Mouse (Mus musculus): ENCODE measurements around the gene Tet3. TPM values are rescaled to one million over a fixed set of nuclear protein-coding genes. Genes with fewer than 3 reads are reported as not detected.

Gene Tet3
- polyA plus RNA-seq (2015; fragmentation: Nextera tagmentation; extraction: Ambion mirVana): 51.6 and 63.1 TPM in 2 replicates

DNA sequence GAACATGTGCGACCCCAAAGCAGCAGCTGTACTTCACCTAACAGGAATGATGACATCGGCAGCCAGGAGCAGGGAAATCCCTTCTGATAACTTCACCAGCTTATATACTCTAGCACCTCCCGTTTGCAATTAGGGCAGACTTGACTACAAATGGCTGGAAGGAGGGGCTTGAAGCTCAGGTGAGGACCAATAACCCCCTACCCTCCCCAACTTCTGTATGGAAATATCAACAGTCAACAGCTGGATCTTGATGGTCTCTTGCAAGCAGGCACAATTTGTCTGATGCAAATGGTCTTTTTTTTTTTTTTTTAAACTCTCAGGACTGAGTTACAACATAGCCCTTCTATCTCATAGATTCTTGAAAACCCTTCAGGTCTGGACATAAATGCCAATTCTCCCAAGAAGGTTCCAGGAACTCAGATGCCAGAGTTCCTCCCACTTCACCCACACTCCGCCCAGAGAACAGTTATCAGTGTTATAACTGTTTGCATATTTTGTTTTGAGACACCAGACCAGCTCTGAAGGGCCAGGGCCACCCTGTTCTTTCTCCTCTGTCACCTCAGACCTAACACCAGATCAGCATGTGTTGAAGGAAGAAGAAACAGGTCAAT is at the start of gene Tet3:
TSS of gene Tet3 (minus strand) at position 51 of the 611 bp plus-strand sequence.
- Histone ChIP-seq H3K36me3 (no peaks in the 10 kb centered on the region), H3K4me3 (no peak within 1 kb of the TSS), H3K4me2 (replicated peaks) (no peak within 1 kb of the TSS), H3K4me1 (peaks cover 30% of the 10 kb centered on the region), H3K9me3 (no peaks in the 10 kb centered on the region), H3K27ac (no peak within 1 kb of the TSS), H3K9ac (no peak within 1 kb of the TSS), H3K27me3 (no peaks in the 10 kb centered on the region)
- WGBS: 64% methylated on average over 4 of the region's 4 CpGs
- no peak for ATAC-seq (ENCODE audit: low FRiP score, low read depth)

DNA sequence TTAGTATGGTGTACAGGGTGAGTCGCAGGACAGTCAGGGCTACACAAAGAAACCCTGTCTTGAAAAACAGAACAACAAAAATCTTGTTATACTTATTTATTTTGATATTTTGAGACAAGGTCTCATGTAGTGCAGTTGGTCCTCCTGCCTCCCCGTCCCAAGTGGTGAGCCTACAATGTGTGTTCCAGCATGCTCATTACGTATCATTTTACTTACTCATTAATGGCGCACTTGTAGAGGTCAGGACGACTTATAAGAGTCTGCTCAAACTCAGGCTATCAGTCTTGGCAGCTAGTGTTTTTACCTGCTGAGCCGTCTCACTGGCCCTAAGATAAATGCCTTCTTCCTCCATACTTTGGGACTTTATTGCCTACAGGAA is 48.3 kb upstream of the Tet3 start:
- WGBS: 26% methylated on average over 6 of the region's 6 CpGs
- peak; percentile 10; the same call in 1 of the 2 replicates for ATAC-seq (ENCODE audit: low FRiP score, low read depth)
- Histone ChIP-seq H3K9me3 (no peaks in the 10 kb centered on the region), H3K27me3 (no peaks in the 10 kb centered on the region), H3K4me1 (peaks cover 15% of the 10 kb centered on the region), H3K4me3 (peak overlapping the region; percentile 74), H3K36me3 (peaks cover 4% of the 10 kb centered on the region; the same call in 1 of the 2 replicates), H3K4me2 (replicated peaks) (peak overlapping the region; percentile 71), H3K27ac (peak overlapping the region; percentile 75; the same call in 1 of the 2 replicates), H3K9ac (peak overlapping the region; percentile 59)

- peak within 1 kb of the TSS; percentile 74 for H3K4me3 ChIP-seq
- H3K4me1 ChIP-seq: peaks cover 15% of the 10 kb centered on the region
- peak within 1 kb of the TSS; percentile 96 for H3K27ac ChIP-seq
- no peaks in the 10 kb centered on the region for H3K9me3 ChIP-seq
- peak within 1 kb of the TSS; percentile 71 for H3K4me2 ChIP-seq (replicated peaks)
- peak within 1 kb of the TSS; percentile 86 for H3K9ac ChIP-seq
- under 1% methylated on average over 54 of the region's 54 CpGs for WGBS
- ATAC-seq (ENCODE audit: low FRiP score, low read depth): peak; percentile 99
- peaks cover 4% of the 10 kb centered on the region; the same call in 1 of the 2 replicates for H3K36me3 ChIP-seq
- no peaks in the 10 kb centered on the region for H3K27me3 ChIP-seq
These were observed 47.6 kb upstream of the Tet3 start, which contains the start of gene Dguok for GRCm38 (mm10) chr6:83506258-83507167. Dguok (minus strand) TSS chr6:83506969.

- WGBS: 88% methylated on average over 4 of the region's 4 CpGs
These were observed 46.7 kb upstream of the Tet3 start for GRCm38 (mm10) chr6:83505554-83505953.

DNA sequence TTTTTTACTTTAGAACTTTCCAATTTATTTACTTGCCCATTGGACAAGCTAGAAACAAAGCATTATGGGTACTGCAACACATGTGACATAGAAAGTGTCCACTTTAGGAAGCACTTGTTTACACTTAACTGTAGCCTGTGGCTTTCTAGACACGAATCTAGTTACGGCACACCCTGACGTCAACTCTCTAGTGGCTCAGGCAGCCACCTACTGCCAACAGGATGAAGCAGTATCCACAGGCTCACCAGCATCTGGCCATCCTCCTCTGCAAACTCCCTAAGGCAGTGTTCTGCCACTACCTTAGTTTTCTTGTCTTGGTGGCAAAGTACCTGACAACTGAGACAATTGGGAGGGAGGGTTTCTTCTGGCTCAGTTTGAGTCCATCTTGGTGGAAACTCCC is 44.5 kb upstream of the Tet3 start:
- ATAC-seq (ENCODE audit: low FRiP score, low read depth): no peak
- H3K27ac ChIP-seq: no peak overlapping the region
- H3K9ac ChIP-seq: no peak overlapping the region
- 0 out of 2 replicates have a peak, but pooled peaks cover 2% of the 10 kb centered on the region for H3K9me3 ChIP-seq
- H3K4me3 ChIP-seq: no peak overlapping the region
- 84% methylated on average over 3 of the region's 3 CpGs for WGBS
- H3K4me2 ChIP-seq (replicated peaks): no peak overlapping the region
- peaks cover 8% of the 10 kb centered on the region for H3K36me3 ChIP-seq
- no peaks in the 10 kb centered on the region for H3K27me3 ChIP-seq
- H3K4me1 ChIP-seq: peaks cover 15% of the 10 kb centered on the region

More at GRCm38 (mm10) chr6:83505554-83505953, 46.7 kb upstream of the Tet3 start:
- peak overlapping the region; percentile 74 for H3K4me3 ChIP-seq
- no peak for ATAC-seq (ENCODE audit: low FRiP score, low read depth)
- H3K27me3 ChIP-seq: no peaks in the 10 kb centered on the region
- no peak overlapping the region for H3K27ac ChIP-seq
- H3K9ac ChIP-seq: peak overlapping the region; percentile 86
- peak overlapping the region; percentile 71 for H3K4me2 ChIP-seq (replicated peaks)
- H3K4me1 ChIP-seq: peaks cover 15% of the 10 kb centered on the region
- H3K9me3 ChIP-seq: 0 out of 2 replicates have a peak, but pooled peaks cover under 1% of the 10 kb centered on the region
- H3K36me3 ChIP-seq: peaks cover 4% of the 10 kb centered on the region; the same call in 1 of the 2 replicates

GRCm38 (mm10) chr6:83502656-83503055 is 43.8 kb upstream of the Tet3 start:
- Histone ChIP-seq H3K4me1 (peaks cover 15% of the 10 kb centered on the region), H3K36me3 (peaks cover 15% of the 10 kb centered on the region), H3K27ac (no peak overlapping the region), H3K4me2 (replicated peaks) (no peak overlapping the region), H3K27me3 (no peaks in the 10 kb centered on the region), H3K4me3 (no peak overlapping the region), H3K9me3 (0 out of 2 replicates have a peak, but pooled peaks cover 2% of the 10 kb centered on the region), H3K9ac (peak overlapping the region; percentile 39; the same call in 1 of the 2 replicates)
- ATAC-seq (ENCODE audit: low FRiP score, low read depth): no peak
- WGBS: 87% methylated on average over 3 of the region's 3 CpGs

DNA sequence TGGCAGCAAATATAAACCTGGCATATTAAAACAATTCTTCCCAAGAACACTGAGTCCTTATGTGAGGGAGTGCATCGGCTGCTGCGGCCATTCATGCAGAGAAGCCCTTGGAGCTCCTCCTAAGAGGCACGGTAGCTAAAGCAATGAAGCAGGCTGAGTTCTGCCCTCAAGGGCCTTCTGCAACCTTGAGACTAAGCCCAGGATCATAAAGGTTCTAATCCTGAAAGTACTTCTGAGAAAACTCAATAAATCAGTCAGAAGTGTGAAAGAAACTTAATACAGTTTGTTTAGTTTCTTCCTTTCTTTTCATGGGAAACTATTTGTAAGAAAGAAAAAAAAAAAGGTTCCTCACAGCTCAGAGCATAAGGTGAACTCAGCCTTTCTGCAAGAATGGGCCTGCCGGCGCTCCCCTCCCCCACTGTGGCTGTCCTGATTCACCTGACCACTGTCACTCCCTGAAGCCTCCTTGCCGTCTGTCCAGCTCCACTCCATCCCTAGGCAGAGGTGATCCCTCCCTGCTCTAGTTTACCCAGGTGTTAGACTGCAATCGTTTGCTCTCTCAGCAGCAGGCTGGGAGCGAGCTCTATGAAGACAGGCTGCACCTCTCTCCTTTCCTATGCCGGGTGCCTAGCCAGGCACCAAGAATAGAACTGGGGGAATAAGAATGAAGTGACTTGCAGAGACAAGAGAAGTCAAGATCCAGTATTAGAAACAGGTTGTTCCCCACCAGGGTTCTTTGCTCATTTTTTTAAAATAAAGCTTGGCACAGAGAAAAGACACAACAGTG is 42.8 kb upstream of the Tet3 start:
- Histone ChIP-seq H3K9ac (no peak overlapping the region), H3K4me2 (replicated peaks) (no peak overlapping the region), H3K4me1 (peaks cover 15% of the 10 kb centered on the region), H3K27ac (no peak overlapping the region), H3K36me3 (peaks cover 23% of the 10 kb centered on the region), H3K27me3 (no peaks in the 10 kb centered on the region), H3K4me3 (no peak overlapping the region), H3K9me3 (0 out of 2 replicates have a peak, but pooled peaks cover 2% of the 10 kb centered on the region)
- no peak for ATAC-seq (ENCODE audit: low FRiP score, low read depth)
- WGBS: 56% methylated on average over 9 of the region's 9 CpGs

GRCm38 (mm10) chr6:83500462-83500861 is 41.6 kb upstream of the Tet3 start:
- 56% methylated on average over 3 of the region's 3 CpGs for WGBS
- no peak overlapping the region for H3K4me3 ChIP-seq
- no peak overlapping the region for H3K9ac ChIP-seq
- H3K9me3 ChIP-seq: 0 out of 2 replicates have a peak, but pooled peaks cover 2% of the 10 kb centered on the region
- no peak overlapping the region for H3K27ac ChIP-seq
- H3K4me2 ChIP-seq (replicated peaks): no peak overlapping the region
- ATAC-seq (ENCODE audit: low FRiP score, low read depth): no peak
- peaks cover 34% of the 10 kb centered on the region for H3K36me3 ChIP-seq
- H3K27me3 ChIP-seq: no peaks in the 10 kb centered on the region
- peaks cover 10% of the 10 kb centered on the region for H3K4me1 ChIP-seq

DNA sequence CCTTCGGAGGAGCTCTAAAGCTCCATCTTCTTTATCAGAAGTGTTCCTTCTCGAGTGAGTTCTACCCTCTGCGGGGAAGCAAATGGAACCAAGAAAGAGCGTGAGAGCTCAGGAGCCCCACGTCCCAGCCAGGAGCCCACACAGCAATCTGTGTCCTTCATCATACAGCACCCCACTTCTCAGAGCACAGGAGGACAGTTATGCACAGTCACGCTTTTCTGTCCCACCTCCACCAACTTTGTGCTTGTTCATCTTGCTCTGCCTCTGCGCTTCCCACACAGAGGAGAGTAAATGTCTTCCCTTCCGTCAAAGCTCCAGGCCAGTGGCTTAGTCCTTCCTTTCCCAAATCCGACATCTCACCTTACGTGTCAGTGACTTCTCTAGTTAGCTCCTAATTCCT is 40.2 kb upstream of the Tet3 start:
- H3K4me3 ChIP-seq: no peak overlapping the region
- H3K9ac ChIP-seq: no peak overlapping the region
- no peak overlapping the region for H3K27ac ChIP-seq
- no peaks in the 10 kb centered on the region for H3K27me3 ChIP-seq
- H3K4me2 ChIP-seq (replicated peaks): no peak overlapping the region
- ATAC-seq (ENCODE audit: low FRiP score, low read depth): no peak
- H3K4me1 ChIP-seq: no peaks in the 10 kb centered on the region
- 91% methylated on average over 10 of the region's 10 CpGs for WGBS
- H3K9me3 ChIP-seq: 0 out of 2 replicates have a peak, but pooled peaks cover 2% of the 10 kb centered on the region
- peaks cover 41% of the 10 kb centered on the region for H3K36me3 ChIP-seq

DNA sequence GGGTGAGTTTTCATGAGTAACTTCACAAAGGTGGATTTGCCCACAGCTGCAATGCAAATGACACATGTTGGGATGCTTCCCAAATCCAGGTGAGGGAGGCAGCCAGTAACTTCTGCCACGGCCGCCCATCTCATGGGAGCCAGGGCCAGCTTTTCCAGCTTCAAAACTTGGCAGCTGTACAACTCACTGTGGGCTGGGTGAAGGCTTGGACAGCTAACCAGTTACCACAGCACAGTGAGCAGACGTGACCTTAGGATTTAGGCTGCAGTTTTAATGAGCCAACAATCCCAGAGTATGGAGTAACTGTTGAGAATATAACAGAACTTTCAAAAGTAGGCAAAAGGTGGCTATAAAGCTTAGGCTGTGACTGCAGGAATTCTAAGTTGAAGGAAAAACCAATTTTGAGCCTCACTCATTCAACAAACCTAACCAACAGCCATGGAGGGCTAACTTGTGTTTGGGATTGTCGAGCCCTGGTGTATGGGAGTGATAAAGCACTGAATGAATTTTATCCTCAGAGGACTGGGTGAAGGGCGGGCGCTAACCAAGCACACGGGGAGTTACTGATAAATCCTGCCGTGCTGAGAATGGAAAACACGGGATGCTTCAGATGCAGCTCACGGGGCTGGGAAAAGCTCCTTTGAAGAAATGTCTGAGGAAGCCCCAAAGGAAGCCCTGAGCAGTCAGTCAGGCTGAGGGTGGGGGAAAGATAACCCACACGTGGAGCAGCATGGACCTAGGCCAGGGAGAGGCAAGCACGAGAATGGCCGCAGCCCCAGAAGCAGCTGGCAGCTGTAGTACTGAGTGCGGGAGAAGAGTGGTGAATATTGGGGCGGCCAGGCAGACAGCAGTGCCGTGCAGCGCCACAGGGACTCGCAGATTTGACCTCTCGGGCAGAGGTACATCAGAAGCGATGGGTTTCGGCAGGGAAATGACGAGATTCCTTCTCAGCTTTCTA is 38.1 kb upstream of the Tet3 start:
- 0 out of 2 replicates have a peak, but pooled peaks cover 2% of the 10 kb centered on the region for H3K9me3 ChIP-seq
- H3K27ac ChIP-seq: no peak overlapping the region
- H3K36me3 ChIP-seq: peaks cover 48% of the 10 kb centered on the region
- H3K4me2 ChIP-seq (replicated peaks): no peak overlapping the region
- no peak overlapping the region; the same call in 1 of the 2 replicates for H3K9ac ChIP-seq
- no peak overlapping the region for H3K4me3 ChIP-seq
- WGBS: 84% methylated on average over 22 of the region's 22 CpGs
- no peaks in the 10 kb centered on the region for H3K27me3 ChIP-seq
- no peaks in the 10 kb centered on the region for H3K4me1 ChIP-seq
- no peak for ATAC-seq (ENCODE audit: low FRiP score, low read depth)

All from limb, embryonic 13.5 days (tissue).